In the genomic region with DNA sequence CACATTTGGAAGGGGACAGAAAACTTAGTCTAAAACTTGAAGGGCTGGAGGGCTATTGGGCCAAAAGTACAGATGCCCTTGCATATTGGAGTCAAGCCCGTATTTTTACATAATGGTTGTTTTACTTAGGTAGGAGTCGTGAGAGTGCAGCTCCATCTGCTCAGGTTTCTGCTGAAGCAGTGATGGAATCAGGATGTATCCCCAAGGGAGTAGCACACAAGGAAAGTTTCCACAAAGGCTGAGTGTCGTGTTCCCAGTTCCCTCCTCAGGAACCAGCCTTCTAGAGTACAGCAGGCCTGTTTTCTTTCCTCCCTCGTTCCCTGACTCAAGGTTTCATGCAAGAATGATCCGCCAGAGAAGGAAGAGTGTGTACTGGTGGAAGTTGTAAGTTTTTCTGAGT, we compare ENCODE assay signal across 18 mouse cellular contexts. TPM values are rescaled to one million over a fixed set of nuclear protein-coding genes. Genes with fewer than 3 reads are reported as not detected.
A peak's percentile ranks its signal among the peaks of the same experiment; 100 is the strongest.
DNase-seq lines count a peak whose midpoint lies in the region; ATAC-seq lines count a peak whose summit lies in the region.
"Had no signal": no experiment of that assay in that cellular context is flagged by ENCODE, and none has a peak within 500 bp of the region (broad histone marks: within the 10 kb centered on the region; RNA-seq: fewer than 3 reads in every experiment).

No protein-coding gene starts in this region.

- H3K9ac ChIP-seq in midbrain, embryonic 11.5 days (ENCODE audit: low read length): no peak overlapping the region
- no peak overlapping the region for H3K9ac ChIP-seq in midbrain, embryonic 16.5 days (ENCODE audit: low read depth, low read length)
- H3K9ac ChIP-seq in forebrain, embryonic 13.5 days: no peak overlapping the region
- H3K9ac ChIP-seq: embryonic facial prominence, embryonic 12.5 days had no signal

- H3K4me1 ChIP-seq in midbrain, embryonic 11.5 days (ENCODE audit: control insufficient read depth, insufficient read depth, low read length): no peaks in the 10 kb centered on the region
- no peaks in the 10 kb centered on the region for H3K4me1 ChIP-seq in midbrain, embryonic 16.5 days (ENCODE audit: control insufficient read depth, insufficient read depth, low read length)
- H3K4me1 ChIP-seq in forebrain, embryonic 13.5 days: no peaks in the 10 kb centered on the region
- H3K4me1 ChIP-seq: embryonic facial prominence, embryonic 10.5 days; embryonic facial prominence, embryonic 12.5 days had no signal

- no peak overlapping the region for H3K4me3 ChIP-seq in midbrain, embryonic 11.5 days (ENCODE audit: low read depth, low read length)
- H3K4me3 ChIP-seq in midbrain, embryonic 16.5 days (ENCODE audit: low read depth, low read length): no peak overlapping the region
- no peak overlapping the region for H3K4me3 ChIP-seq in forebrain, embryonic 13.5 days
- H3K4me3 ChIP-seq: embryonic facial prominence, embryonic 10.5 days; embryonic facial prominence, embryonic 12.5 days had no signal

- peak; percentile 56 for ATAC-seq in frontal cortex, adult (ENCODE audit: low TSS enrichment)
- no peak for ATAC-seq in midbrain, embryonic 11.5 days (ENCODE audit: low FRiP score)
- no peak for ATAC-seq in midbrain, embryonic 16.5 days
- ATAC-seq in forebrain, embryonic 13.5 days: no peak
- ATAC-seq: forebrain, embryonic 14.5 days; forebrain, embryonic 16.5 days had no signal

- no peaks in the 10 kb centered on the region for H3K9me3 ChIP-seq in midbrain, embryonic 11.5 days (ENCODE audit: control insufficient read depth, low read length)
- H3K9me3 ChIP-seq in midbrain, embryonic 16.5 days (replicated peaks; ENCODE audit: control insufficient read depth, low read length, poor library complexity, severe bottlenecking): no peaks in the 10 kb centered on the region
- H3K9me3 ChIP-seq in forebrain, embryonic 13.5 days (replicated peaks): no peaks in the 10 kb centered on the region
- H3K9me3 ChIP-seq: embryonic facial prominence, embryonic 10.5 days; embryonic facial prominence, embryonic 12.5 days had no signal

- 75% methylated on average over 5 of the region's 5 CpGs for WGBS in midbrain, embryonic 11.5 days
- 86% methylated on average over 5 of the region's 5 CpGs for WGBS in midbrain, embryonic 16.5 days
- 86% methylated on average over 5 of the region's 5 CpGs for WGBS in forebrain, embryonic 13.5 days

- DNase-seq in frontal cortex, postnatal 10 days (ENCODE audit: low spot score in 2 of 2): no peak
- peak; percentile 17 for DNase-seq in midbrain, embryonic 11.5 days (ENCODE audit: low spot score, missing footprints)
- DNase-seq in brain, adult 2 months (ENCODE audit: low read depth, low spot score): peak; percentile 78
- DNase-seq: adrenal gland, adult 2 months; adrenal gland, postnatal 10 days; adrenal gland, postnatal 25 days; cerebellum, adult 11 months; cerebellum, adult 18-20 months; cerebellum, adult 9-10 months; cerebellum, postnatal 10 days had no signal

- H3K27me3 ChIP-seq in midbrain, embryonic 11.5 days (ENCODE audit: control insufficient read depth, insufficient read depth, low read length): no peaks in the 10 kb centered on the region
- H3K27me3 ChIP-seq in midbrain, embryonic 16.5 days (ENCODE audit: control insufficient read depth, insufficient read depth, low read depth, low read length): no peaks in the 10 kb centered on the region
- no peaks in the 10 kb centered on the region for H3K27me3 ChIP-seq in forebrain, embryonic 13.5 days
- H3K27me3 ChIP-seq: embryonic facial prominence, embryonic 12.5 days had no signal

- H3K4me2 ChIP-seq in midbrain, embryonic 11.5 days: no peak overlapping the region
- no peak overlapping the region for H3K4me2 ChIP-seq in midbrain, embryonic 16.5 days (ENCODE audit: low read length)
- no peak overlapping the region for H3K4me2 ChIP-seq in forebrain, embryonic 13.5 days
- H3K4me2 ChIP-seq: embryonic facial prominence, embryonic 12.5 days had no signal

- H3K36me3 ChIP-seq in midbrain, embryonic 11.5 days (ENCODE audit: control insufficient read depth, insufficient read depth, low read length): no peaks in the 10 kb centered on the region
- H3K36me3 ChIP-seq in midbrain, embryonic 16.5 days (ENCODE audit: control insufficient read depth, insufficient read depth, low read length): no peaks in the 10 kb centered on the region
- no peaks in the 10 kb centered on the region for H3K36me3 ChIP-seq in forebrain, embryonic 13.5 days (ENCODE audit: poor library complexity, severe bottlenecking)
- H3K36me3 ChIP-seq: embryonic facial prominence, embryonic 10.5 days; embryonic facial prominence, embryonic 12.5 days had no signal

- H3K27ac ChIP-seq in midbrain, embryonic 11.5 days (ENCODE audit: low read depth, low read length): no peak overlapping the region
- no peak overlapping the region for H3K27ac ChIP-seq in midbrain, embryonic 16.5 days (ENCODE audit: low read length)
- H3K27ac ChIP-seq in forebrain, embryonic 13.5 days: no peak overlapping the region
- H3K27ac ChIP-seq: embryonic facial prominence, embryonic 10.5 days; embryonic facial prominence, embryonic 12.5 days had no signal

RNA-seq across cellular contexts. Expression of gene Amph, which starts 56.4 kb away (rescaled TPM):
- polyA plus RNA-seq in midbrain, embryonic 11.5 days (2014; fragmentation: Nextera tagmentation; extraction: Ambion mirVana): 11.6 and 12.9 TPM in 2 replicates
- 58.9 and 67.8 TPM in 2 replicates for polyA plus RNA-seq in midbrain, embryonic 16.5 days (2015; fragmentation: Nextera tagmentation; extraction: Ambion mirVana)
- 17.9 and 21.8 TPM in 2 replicates for polyA plus RNA-seq in forebrain, embryonic 13.5 days (2015; fragmentation: Nextera tagmentation; extraction: Ambion mirVana)
- polyA plus RNA-seq: C2C12 had no signal

Comparison
In these comparisons a context has a peak if more than half of its experiments do, and no peak if none do; other contexts are left out.
1. DNase-seq: peak in midbrain, embryonic 11.5 days (single experiment) and brain, adult 2 months (single experiment); none in frontal cortex, postnatal 10 days (0 of 2).